Mouse (Mus musculus) ES-Bruce4 (cell line): ENCODE measurements around the gene Dclk1. TPM values are rescaled to one million over a fixed set of nuclear protein-coding genes. Genes with fewer than 3 reads are reported as not detected.

Experiments used
- H3K27ac ChIP-seq: 2 replicates; pipeline ENCODE4 v1.5.1; 2012; ENCODE audit warnings: low read length, inconsistent platforms; ENCODE audit not compliant: insufficient read depth
- H3K27me3 ChIP-seq: 2 replicates; pipeline ENCODE4 v1.6.1; 2012; ENCODE audit warnings: mild to moderate bottlenecking, low read length, inconsistent platforms; ENCODE audit not compliant: control insufficient read depth, poor library complexity, insufficient read depth, severe bottlenecking
- H3K36me3 ChIP-seq: 2 replicates; pipeline ENCODE4 v1.6.1; 2012; ENCODE audit warnings: inconsistent platforms, mild to moderate bottlenecking, low read length, moderate library complexity; ENCODE audit not compliant: control insufficient read depth, poor library complexity, insufficient read depth, severe bottlenecking
- H3K4me1 ChIP-seq: one replicate; pipeline ENCODE4 v1.8.1; 2011; ENCODE audit warnings: low read length; ENCODE audit not compliant: control insufficient read depth, insufficient read depth
- H3K4me3 ChIP-seq: 2 replicates; pipeline ENCODE4 v1.5.1; 2011; ENCODE audit warnings: low read depth, mild to moderate bottlenecking, low read length
- H3K9ac ChIP-seq: 2 replicates; pipeline ENCODE4 v1.6.1; 2012; ENCODE audit warnings: low read depth, mild to moderate bottlenecking, inconsistent platforms; ENCODE audit not compliant: poor library complexity, severe bottlenecking
- H3K9me3 ChIP-seq: replicated peaks from 2 replicates; pipeline ENCODE4 v1.6.1; 2012; ENCODE audit warnings: mild to moderate bottlenecking, low read length, inconsistent platforms; ENCODE audit not compliant: control insufficient read depth, poor library complexity, insufficient read depth, severe bottlenecking
- CTCF ChIP-seq: IDR thresholded peaks from one replicate; pipeline ENCODE4 v1.8.1; 2011; ENCODE audit warnings: low read depth, low read length
- EP300 ChIP-seq: IDR thresholded peaks from 2 replicates; pipeline ENCODE4 v1.6.1; 2011; ENCODE audit warnings: low read depth, low read length; ENCODE audit not compliant: insufficient read depth
- POLR2A ChIP-seq: IDR thresholded peaks from one replicate; pipeline ENCODE4 v1.8.1; 2011; ENCODE audit warnings: low read length; ENCODE audit not compliant: insufficient read depth
- polyA plus RNA-seq: library from polyadenylated mRNA; stranded (reverse); fragments of >200 nt; gene quantifications from 2 replicates; pipeline ENCODE4 v1.2.4, GENCODE M21; 2011; ENCODE audit warnings: low read depth; ENCODE audit not compliant: missing spikeins, insufficient read depth, insufficient read length

Dclk1 gene
- polyA plus RNA-seq, 1 experiment = 1.3 TPM

GRCm38 (mm10) chr3:55292783-55293430 is 50.7 kb downstream of the Dclk1 start:
- Histone ChIP-seq H3K27ac (no peak overlapping the region), H3K9ac (no peak overlapping the region), H3K9me3 (no peaks in the 10 kb centered on the region), H3K27me3 (no peaks in the 10 kb centered on the region; the same call in 1 of the 2 replicates), H3K36me3 (no peaks in the 10 kb centered on the region), H3K4me1 (no peaks in the 10 kb centered on the region), H3K4me3 (no peak overlapping the region)
- no peak for TF ChIP-seq POLR2A
- TF ChIP-seq EP300 = no peak

DNA sequence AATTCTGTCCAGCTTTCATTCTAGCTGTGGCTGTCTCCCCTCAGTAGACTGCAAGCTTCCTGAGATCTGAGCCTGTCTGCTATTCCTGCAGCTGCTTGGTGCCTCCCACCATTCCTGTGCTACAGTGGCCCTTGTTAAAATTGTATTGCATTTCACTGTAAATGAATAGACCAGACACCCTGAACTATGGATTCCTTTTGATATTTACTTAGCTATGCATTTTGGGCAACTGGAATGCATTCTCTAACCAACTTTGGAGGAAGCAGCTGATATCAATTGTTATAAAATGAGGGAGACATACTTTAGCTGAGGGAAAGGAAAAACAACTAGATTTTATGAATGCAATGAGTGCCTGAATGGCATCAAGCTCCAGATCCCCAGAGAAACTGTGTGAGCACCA is 63.5 kb downstream of the Dclk1 start:
- no peak for TF ChIP-seq EP300
- no peak for TF ChIP-seq POLR2A
- TF ChIP-seq CTCF = no peak
- Histone ChIP-seq H3K9me3 (no peaks in the 10 kb centered on the region), H3K4me3 (no peak overlapping the region), H3K36me3 (no peaks in the 10 kb centered on the region), H3K27me3 (no peaks in the 10 kb centered on the region), H3K4me1 (no peaks in the 10 kb centered on the region), H3K9ac (no peak overlapping the region), H3K27ac (no peak overlapping the region)

GRCm38 (mm10) chr3:55307553-55308177 is 65.5 kb downstream of the Dclk1 start:
- H3K4me1 ChIP-seq = no peaks in the 10 kb centered on the region
- H3K9me3 ChIP-seq = no peaks in the 10 kb centered on the region
- TF ChIP-seq CTCF = no peak
- TF ChIP-seq POLR2A = no peak
- no peak for TF ChIP-seq EP300
- no peak overlapping the region for H3K27ac ChIP-seq
- no peaks in the 10 kb centered on the region for H3K36me3 ChIP-seq
- no peaks in the 10 kb centered on the region for H3K27me3 ChIP-seq
- H3K4me3 ChIP-seq = no peak overlapping the region
- no peak overlapping the region for H3K9ac ChIP-seq

- Histone ChIP-seq H3K4me3 (no peak overlapping the region), H3K4me1 (no peaks in the 10 kb centered on the region), H3K36me3 (no peaks in the 10 kb centered on the region), H3K9me3 (no peaks in the 10 kb centered on the region), H3K27ac (no peak overlapping the region), H3K9ac (no peak overlapping the region), H3K27me3 (no peaks in the 10 kb centered on the region)
- TF ChIP-seq CTCF = no peak
- TF ChIP-seq EP300 = no peak
- TF ChIP-seq POLR2A = no peak
These were observed 67.8 kb downstream of the Dclk1 start for GRCm38 (mm10) chr3:55309961-55310360.

DNA sequence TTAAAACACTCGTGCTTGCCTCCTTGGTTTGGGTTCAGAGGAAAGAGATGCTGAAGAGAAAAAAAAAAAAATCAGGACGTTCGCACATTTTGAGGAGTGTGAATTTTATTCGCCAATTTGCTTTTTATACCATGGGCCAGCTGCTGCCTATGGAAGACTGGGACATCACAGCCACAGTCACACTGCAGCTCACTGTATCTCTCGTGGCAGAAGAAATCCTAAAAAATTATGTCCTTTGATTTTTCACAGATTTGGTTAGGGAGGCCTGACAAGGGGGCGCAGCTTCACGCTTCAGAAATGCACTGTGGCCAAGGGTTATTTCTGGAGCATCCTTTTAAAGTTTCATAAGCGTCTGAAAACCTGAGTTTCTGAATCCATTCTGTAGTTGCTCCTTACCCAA is 73.7 kb downstream of the Dclk1 start:
- Histone ChIP-seq H3K9me3 (no peaks in the 10 kb centered on the region), H3K9ac (no peak overlapping the region), H3K27me3 (no peaks in the 10 kb centered on the region), H3K4me1 (no peaks in the 10 kb centered on the region), H3K36me3 (no peaks in the 10 kb centered on the region), H3K4me3 (no peak overlapping the region), H3K27ac (no peak overlapping the region)
- TF ChIP-seq POLR2A (no peak), EP300 (no peak), CTCF (no peak)

- Histone ChIP-seq H3K4me1 (no peaks in the 10 kb centered on the region), H3K9me3 (no peaks in the 10 kb centered on the region), H3K27ac (no peak overlapping the region), H3K9ac (no peak overlapping the region), H3K4me3 (no peak overlapping the region), H3K36me3 (no peaks in the 10 kb centered on the region), H3K27me3 (no peaks in the 10 kb centered on the region)
- TF ChIP-seq CTCF = no peak
- no peak for TF ChIP-seq EP300
- no peak for TF ChIP-seq POLR2A
These were observed 75.9 kb downstream of the Dclk1 start for GRCm38 (mm10) chr3:55318021-55318420.
